Mouse (Mus musculus) limb, embryonic 11.5 days (tissue): ENCODE results near the gene F5. TPM values are rescaled to one million over a fixed set of nuclear protein-coding genes. Genes with fewer than 3 reads are reported as not detected.
A peak's percentile ranks its signal among the peaks of the same experiment; 100 is the strongest.
"Not testable (repeated sequence)": the region's sequence is repeated elsewhere in the genome, so short reads cannot be mapped to it uniquely, and the experiment has no call there.

Experiments
- ATAC-seq: fragments of 200-750 bp; cut with Nextera tagmentation; 2 replicates; pipeline ENCODE4 v1.8.0; 2017; ENCODE audit warnings: low read depth; ENCODE audit not compliant: insufficient number of reproducible peaks, low FRiP score, low TSS enrichment
- DNase-seq: peaks from one replicate; pipeline ENCODE4 v3.0.0-alpha.2; 2015; ENCODE audit warnings: low spot score
- H3K27ac ChIP-seq: fragments of 300-500 bp; sonication (generic); replicated peaks from 2 replicates; pipeline ENCODE4 v1.5.1; 2014; ENCODE audit warnings: low read depth, mild to moderate bottlenecking, low read length
- H3K27me3 ChIP-seq: fragments of 300-500 bp; sonication (generic); 2 replicates; pipeline ENCODE4 v1.6.1; 2014; ENCODE audit warnings: mild to moderate bottlenecking, low read length, mixed read lengths; ENCODE audit not compliant: control insufficient read depth, insufficient read depth
- H3K36me3 ChIP-seq: fragments of 300-500 bp; sonication (generic); 2 replicates; pipeline ENCODE4 v1.6.1; 2014; ENCODE audit warnings: mild to moderate bottlenecking, low read length, moderate library complexity, mixed read lengths; ENCODE audit not compliant: control insufficient read depth, insufficient read depth
- H3K4me1 ChIP-seq: fragments of 300-500 bp; sonication (generic); 2 replicates; pipeline ENCODE4 v1.6.1; 2014; ENCODE audit warnings: low read length, mixed read lengths; ENCODE audit not compliant: control insufficient read depth, insufficient read depth
- H3K4me2 ChIP-seq: fragments of 300-500 bp; sonication (generic); 2 replicates; pipeline ENCODE4 v1.6.1; 2014; ENCODE audit warnings: low read depth, mild to moderate bottlenecking, moderate library complexity; ENCODE audit not compliant: severe bottlenecking
- H3K4me3 ChIP-seq: fragments of 300-500 bp; sonication (generic); 2 replicates; pipeline ENCODE4 v1.5.1; 2014; ENCODE audit warnings: low read depth, low read length
- H3K9ac ChIP-seq: fragments of 300-500 bp; sonication (generic); 2 replicates; pipeline ENCODE4 v1.6.1; 2014; ENCODE audit warnings: mild to moderate bottlenecking, low read length
- H3K9me3 ChIP-seq: fragments of 300-500 bp; sonication (generic); 2 replicates; pipeline ENCODE4 v1.6.1; 2016; ENCODE audit warnings: low read length; ENCODE audit not compliant: control insufficient read depth
- WGBS: fragments of 180-500 bp; shearing (Covaris S2); extraction: QIAGEN DNeasy Blood & Tissue Kit; methylation state at CpG from one replicate; pipeline ENCODE4 v1.1.7; 2014; 5-methylcytosine and 5-hydroxymethylcytosine counted together
- polyA plus RNA-seq: library from polyadenylated mRNA; unstranded; fragments of >200 nt; fragmentation: Nextera tagmentation; extraction: Ambion mirVana; gene quantifications from 2 replicates; pipeline ENCODE4 v1.2.1, GENCODE M21; 2014

The F5 gene
- polyA plus RNA-seq, 1 experiment from 2014 or later: 0.35 TPM

- H3K9ac ChIP-seq, DNase-seq: not testable (repeated sequence)
- WGBS: 86% methylated on average over 2 of the region's 4 CpGs
Observed at GRCm38 (mm10) chr1:164231937-164232570, 80.4 kb downstream of the F5 start.

GRCm38 (mm10) chr1:164233447-164233846 lies 81.8 kb downstream of the F5 start:
- WGBS: 74% methylated on average over 1 of the region's 1 CpGs

More at GRCm38 (mm10) chr1:164231937-164232570, 80.4 kb downstream of the F5 start:
- H3K4me2 ChIP-seq, H3K27me3 ChIP-seq, H3K36me3 ChIP-seq, H3K27ac ChIP-seq, H3K9me3 ChIP-seq, H3K4me1 ChIP-seq, ATAC-seq, H3K4me3 ChIP-seq: not testable (repeated sequence)

GRCm38 (mm10) chr1:164235078-164235477 lies 83.4 kb downstream of the F5 start:
- no peak overlapping the region for H3K27ac ChIP-seq
- no peaks in the 10 kb centered on the region for H3K9me3 ChIP-seq
- no peaks in the 10 kb centered on the region for H3K36me3 ChIP-seq
- no peak overlapping the region for H3K4me3 ChIP-seq
- no peak overlapping the region for H3K4me2 ChIP-seq
- ATAC-seq (no peak), DNase-seq (no peak)
- WGBS: 64% methylated on average over 7 of the region's 7 CpGs
- H3K9ac ChIP-seq: no peak overlapping the region
- no peaks in the 10 kb centered on the region for H3K27me3 ChIP-seq
- H3K4me1 ChIP-seq: no peaks in the 10 kb centered on the region

More at GRCm38 (mm10) chr1:164233447-164233846, 81.8 kb downstream of the F5 start:
- Histone ChIP-seq H3K4me2 (no peak overlapping the region), H3K4me1 (no peaks in the 10 kb centered on the region), H3K27ac (no peak overlapping the region), H3K27me3 (no peaks in the 10 kb centered on the region), H3K4me3 (no peak overlapping the region), H3K9ac (no peak overlapping the region), H3K36me3 (no peaks in the 10 kb centered on the region), H3K9me3 (no peaks in the 10 kb centered on the region)
- DNase-seq (no peak), ATAC-seq (peak; percentile 54; the same call in 1 of the 2 replicates)

GRCm38 (mm10) chr1:164236078-164236477 lies 84.4 kb downstream of the F5 start:
- Histone ChIP-seq H3K36me3 (no peaks in the 10 kb centered on the region), H3K27me3 (no peaks in the 10 kb centered on the region), H3K9me3 (no peaks in the 10 kb centered on the region), H3K4me1 (no peaks in the 10 kb centered on the region), H3K27ac (no peak overlapping the region), H3K9ac (no peak overlapping the region), H3K4me3 (no peak overlapping the region), H3K4me2 (no peak overlapping the region)
- ATAC-seq (no peak), DNase-seq (no peak)
- WGBS: 78% methylated on average over 7 of the region's 7 CpGs

- H3K9me3 ChIP-seq: no peaks in the 10 kb centered on the region
- no peak for DNase-seq
- no peaks in the 10 kb centered on the region for H3K27me3 ChIP-seq
- no peak overlapping the region for H3K9ac ChIP-seq
- H3K4me2 ChIP-seq: no peak overlapping the region
- no peaks in the 10 kb centered on the region for H3K36me3 ChIP-seq
- no peak for ATAC-seq
- H3K4me1 ChIP-seq: no peaks in the 10 kb centered on the region
- H3K27ac ChIP-seq: no peak overlapping the region
- no peak overlapping the region for H3K4me3 ChIP-seq
- WGBS: 80% methylated on average over 2 of the region's 2 CpGs
Observed at GRCm38 (mm10) chr1:164241494-164241893, 89.9 kb downstream of the F5 start.

- Histone ChIP-seq H3K9me3 (no peaks in the 10 kb centered on the region), H3K27ac (no peak overlapping the region), H3K4me3 (no peak overlapping the region), H3K27me3 (no peaks in the 10 kb centered on the region), H3K4me2 (no peak overlapping the region), H3K36me3 (no peaks in the 10 kb centered on the region), H3K4me1 (peaks cover 2% of the 10 kb centered on the region; the same call in 1 of the 2 replicates), H3K9ac (no peak overlapping the region)
- WGBS: 78% methylated on average over 8 of the region's 8 CpGs
- no peak for DNase-seq
- no peak for ATAC-seq
Observed at GRCm38 (mm10) chr1:164242809-164243208, 91.2 kb downstream of the F5 start.

- H3K9me3 ChIP-seq: no peaks in the 10 kb centered on the region
- H3K4me1 ChIP-seq: peaks cover 14% of the 10 kb centered on the region
- no peaks in the 10 kb centered on the region for H3K36me3 ChIP-seq
- ATAC-seq (no peak), DNase-seq (no peak)
- no peak overlapping the region for H3K27ac ChIP-seq
- peak overlapping the region; percentile 49; the same call in 1 of the 2 replicates for H3K9ac ChIP-seq
- no peaks in the 10 kb centered on the region for H3K27me3 ChIP-seq
- peak overlapping the region; percentile 48; the same call in 1 of the 2 replicates for H3K4me2 ChIP-seq
- 44% methylated on average over 8 of the region's 8 CpGs for WGBS
- peak overlapping the region; percentile 1; the same call in 1 of the 2 replicates for H3K4me3 ChIP-seq
Observed at GRCm38 (mm10) chr1:164247442-164247841, 95.8 kb downstream of the F5 start.

- peak overlapping the region; percentile 49 for H3K9ac ChIP-seq
- H3K4me2 ChIP-seq: peak overlapping the region; percentile 48
- H3K4me1 ChIP-seq: peaks cover 14% of the 10 kb centered on the region
- 13% methylated on average over 10 of the region's 10 CpGs for whole genome bisulfite sequencing
- no peak overlapping the region for H3K27ac ChIP-seq
- no peaks in the 10 kb centered on the region for H3K27me3 ChIP-seq
- DNase-seq (peak; percentile 34), ATAC-seq (no peak)
- H3K4me3 ChIP-seq: peak overlapping the region; percentile 66
- no peaks in the 10 kb centered on the region for H3K36me3 ChIP-seq
- H3K9me3 ChIP-seq: no peaks in the 10 kb centered on the region
Observed at GRCm38 (mm10) chr1:164247971-164248370, 96.3 kb downstream of the F5 start.
